Mouse (Mus musculus) liver, embryonic 14.5 days (tissue): ENCODE measurements at regions not wholly inside any gene's neighbourhood (a gene's known extent, or its start where the extent isn't known, plus 50 kb on each side); places are given as distances from the start of the nearest gene placed in this dataset.

ENCODE experiments used
- ATAC-seq: fragments of 200-750 bp; cut with Nextera tagmentation; 2 replicates; pipeline ENCODE4 v1.8.0; 2017; ENCODE audit warnings: moderate number of reproducible peaks, mild to moderate bottlenecking, moderate library complexity; ENCODE audit not compliant: insufficient read depth
- DNase-seq, 3 experiments: peaks; one replicate each; pipeline ENCODE4 v3.0.0-alpha.2; 2012 to 2013; ENCODE audit warnings: low read depth in 3 of 3, low spot score in 3 of 3
- H3K27ac ChIP-seq: fragments of 300-500 bp; sonication (generic); 2 replicates; pipeline ENCODE4 v1.5.1; 2014; ENCODE audit warnings: moderate library complexity, mild to moderate bottlenecking, control low read depth, inconsistent platforms
- H3K27me3 ChIP-seq: fragments of 300-500 bp; sonication (generic); 2 replicates; pipeline ENCODE4 v1.6.1; 2014; ENCODE audit warnings: mild to moderate bottlenecking, low read length, moderate library complexity; ENCODE audit not compliant: control insufficient read depth, insufficient read depth
- H3K36me3 ChIP-seq: fragments of 300-500 bp; sonication (generic); replicated peaks from 2 replicates; pipeline ENCODE4 v1.6.1; 2014; ENCODE audit warnings: low read depth; ENCODE audit not compliant: control insufficient read depth, insufficient read depth
- H3K4me1 ChIP-seq, 2 experiments: fragments of 200-500 bp in 1 of 2; fragments of 300-500 bp in 1 of 2; sonication (generic) in 1 of 2; replicated peaks; 2 replicates each; pipeline ENCODE4 v1.6.1; 2012 to 2014; ENCODE audit warnings: antibody characterized with exemption in 1 of 2, inconsistent platforms in 1 of 2, low read length in 1 of 2; ENCODE audit not compliant: control insufficient read depth in 2 of 2, insufficient read depth in 2 of 2
- H3K4me2 ChIP-seq: fragments of 300-500 bp; sonication (generic); 2 replicates; pipeline ENCODE4 v1.6.1; 2014; ENCODE audit warnings: low read depth, mild to moderate bottlenecking, control low read depth, moderate library complexity
- H3K4me3 ChIP-seq, 2 experiments: fragments of 200-500 bp in 1 of 2; fragments of 300-500 bp in 1 of 2; sonication (generic) in 1 of 2; 2 replicates each; pipeline ENCODE4 v1.5.1; 2012 to 2014; ENCODE audit warnings: low read depth in 2 of 2, low read length in 2 of 2, mild to moderate bottlenecking in 2 of 2, control low read depth in 1 of 2, inconsistent platforms in 1 of 2, moderate library complexity in 1 of 2; ENCODE audit not compliant: insufficient read depth in 1 of 2
- H3K9ac ChIP-seq: fragments of 300-500 bp; sonication (generic); replicated peaks from 2 replicates; pipeline ENCODE4 v1.6.1; 2014; ENCODE audit warnings: mild to moderate bottlenecking, control low read depth, moderate library complexity
- H3K9me3 ChIP-seq: fragments of 300-500 bp; sonication (generic); 2 replicates; pipeline ENCODE4 v1.6.1; 2016; ENCODE audit warnings: low read length, mixed read lengths; ENCODE audit not compliant: control insufficient read depth
- CTCF ChIP-seq: IDR thresholded peaks from 2 replicates; pipeline ENCODE4 v1.5.1; 2016; ENCODE audit warnings: antibody characterized with exemption, low read depth, control low read depth
- EP300 ChIP-seq: IDR thresholded peaks from 2 replicates; pipeline ENCODE4 v1.6.1; 2016; ENCODE audit warnings: antibody characterized with exemption, low read depth
- WGBS: fragments of 180-500 bp; shearing (Covaris S2); extraction: QIAGEN DNeasy Blood & Tissue Kit; methylation state at CpG from one replicate; pipeline ENCODE4 v1.1.7; 2014; ENCODE audit not compliant: insufficient replicate concordance; 5-methylcytosine and 5-hydroxymethylcytosine counted together

DNA sequence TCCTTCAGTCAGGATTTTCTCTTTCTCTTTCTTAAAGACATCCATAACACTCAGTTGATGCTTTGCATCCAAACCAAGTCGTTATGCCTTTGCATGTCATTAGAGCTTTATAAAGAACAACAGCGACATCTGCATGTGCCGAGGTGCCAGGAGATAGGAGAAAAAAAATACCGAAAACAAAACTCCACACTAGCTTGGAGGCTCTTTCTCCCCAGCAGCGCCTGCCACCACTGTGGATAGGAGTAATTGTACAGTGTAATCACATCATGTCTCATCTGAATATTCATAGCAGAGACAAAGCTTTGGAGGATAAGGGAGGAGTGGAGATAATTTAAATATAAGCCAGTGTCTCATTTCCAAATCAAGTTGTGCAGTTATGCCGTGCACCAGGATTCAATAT lies 246.0 kb upstream of the Pmfbp1 start:
- no peaks in the 10 kb centered on the region for H3K9me3 ChIP-seq
- no peak for TF ChIP-seq EP300
- TF ChIP-seq CTCF, result no peak
- H3K9ac ChIP-seq, result no peak overlapping the region
- no peak overlapping the region for H3K4me3 ChIP-seq
- no peaks in the 10 kb centered on the region for H3K4me1 ChIP-seq
- no peak overlapping the region for H3K4me2 ChIP-seq
- 71% methylated on average over 6 of the region's 6 CpGs for WGBS
- DNase-seq, result no peak
- H3K36me3 ChIP-seq, result no peaks in the 10 kb centered on the region
- H3K27ac ChIP-seq, result no peak overlapping the region
- H3K27me3 ChIP-seq, result no peaks in the 10 kb centered on the region
- ATAC-seq, result no peak

DNA sequence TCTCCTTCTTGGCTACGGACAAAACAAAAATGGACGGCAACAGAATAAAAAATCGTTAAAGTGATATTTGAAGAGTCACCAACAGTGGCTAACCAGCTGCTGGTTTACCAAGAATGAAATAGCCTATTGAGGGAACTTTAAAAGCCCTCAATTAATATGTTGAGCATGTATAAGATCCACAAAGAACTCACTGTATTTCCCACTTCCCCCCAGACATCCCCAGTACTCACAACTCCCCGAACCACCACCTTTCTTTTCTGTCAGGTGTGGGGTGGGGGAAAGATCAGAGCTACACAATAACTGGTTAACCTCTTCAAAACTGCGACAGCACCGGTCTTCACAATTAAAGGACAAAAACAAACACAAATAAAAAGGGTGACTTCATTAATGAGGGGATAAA lies 245.5 kb upstream of the Pmfbp1 start:
- Histone ChIP-seq H3K36me3 (no peaks in the 10 kb centered on the region), H3K27ac (no peak overlapping the region), H3K4me1 (no peaks in the 10 kb centered on the region), H3K27me3 (no peaks in the 10 kb centered on the region), H3K9me3 (no peaks in the 10 kb centered on the region), H3K4me2 (no peak overlapping the region), H3K9ac (no peak overlapping the region), H3K4me3 (no peak overlapping the region)
- TF ChIP-seq CTCF (no peak), EP300 (no peak)
- DNase-seq (no peak), ATAC-seq (no peak)
- WGBS, result 64% methylated on average over 6 of the region's 6 CpGs

DNA sequence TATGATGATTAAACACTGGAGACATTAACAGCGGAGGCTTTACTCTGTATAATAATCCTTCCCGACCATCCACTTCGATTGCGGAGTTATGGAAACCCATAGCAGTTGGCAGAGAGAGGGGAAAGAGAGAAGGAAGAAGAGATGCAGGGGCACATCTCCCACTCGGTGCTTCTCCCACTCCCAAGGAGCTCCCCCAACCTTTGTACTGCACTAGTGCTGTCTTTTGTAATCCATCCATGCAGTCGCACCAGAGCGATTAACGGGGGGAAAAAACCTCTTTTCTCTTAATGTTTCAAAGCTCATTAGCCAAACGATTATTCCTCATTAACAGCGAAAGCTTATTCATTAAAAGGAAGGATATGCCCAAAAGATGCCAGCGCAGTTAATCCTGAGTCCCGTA lies 244.6 kb upstream of the Pmfbp1 start:
- Histone ChIP-seq H3K9ac (no peak overlapping the region), H3K27ac (no peak overlapping the region), H3K9me3 (no peaks in the 10 kb centered on the region), H3K4me1 (no peaks in the 10 kb centered on the region), H3K36me3 (no peaks in the 10 kb centered on the region), H3K4me2 (no peak overlapping the region), H3K27me3 (no peaks in the 10 kb centered on the region), H3K4me3 (no peak overlapping the region)
- DNase-seq (no peak), ATAC-seq (no peak)
- WGBS, result 76% methylated on average over 12 of the region's 12 CpGs
- TF ChIP-seq CTCF, result no peak
- TF ChIP-seq EP300, result no peak

DNA sequence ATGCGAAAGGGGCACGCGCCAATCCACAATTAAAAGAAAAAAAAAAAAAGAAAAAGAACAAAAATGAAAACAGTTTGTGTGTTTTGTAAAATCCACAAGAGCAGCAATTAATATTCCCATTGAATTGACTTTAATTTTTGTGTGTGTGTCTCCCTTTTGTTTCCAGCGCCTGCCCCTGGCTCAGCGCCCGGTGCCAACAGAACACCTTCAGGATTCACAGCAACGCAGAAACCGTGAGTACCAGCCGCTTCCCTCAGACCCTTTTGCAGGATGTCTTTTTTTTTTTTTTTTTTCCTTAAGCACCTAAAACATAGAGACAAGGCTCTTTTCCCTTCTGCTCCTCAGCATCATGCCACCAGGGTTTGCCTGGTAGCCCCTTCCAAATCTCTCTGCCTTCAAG lies 244.1 kb upstream of the Pmfbp1 start:
- H3K9me3 ChIP-seq, result no peaks in the 10 kb centered on the region
- no peaks in the 10 kb centered on the region for H3K4me1 ChIP-seq
- no peaks in the 10 kb centered on the region for H3K36me3 ChIP-seq
- WGBS, result 79% methylated on average over 9 of the region's 9 CpGs
- TF ChIP-seq CTCF, result no peak
- no peak for TF ChIP-seq EP300
- H3K4me2 ChIP-seq, result no peak overlapping the region
- ATAC-seq (no peak), DNase-seq (no peak)
- no peak overlapping the region for H3K4me3 ChIP-seq
- H3K27ac ChIP-seq, result no peak overlapping the region
- H3K27me3 ChIP-seq, result no peaks in the 10 kb centered on the region
- no peak overlapping the region for H3K9ac ChIP-seq

DNA sequence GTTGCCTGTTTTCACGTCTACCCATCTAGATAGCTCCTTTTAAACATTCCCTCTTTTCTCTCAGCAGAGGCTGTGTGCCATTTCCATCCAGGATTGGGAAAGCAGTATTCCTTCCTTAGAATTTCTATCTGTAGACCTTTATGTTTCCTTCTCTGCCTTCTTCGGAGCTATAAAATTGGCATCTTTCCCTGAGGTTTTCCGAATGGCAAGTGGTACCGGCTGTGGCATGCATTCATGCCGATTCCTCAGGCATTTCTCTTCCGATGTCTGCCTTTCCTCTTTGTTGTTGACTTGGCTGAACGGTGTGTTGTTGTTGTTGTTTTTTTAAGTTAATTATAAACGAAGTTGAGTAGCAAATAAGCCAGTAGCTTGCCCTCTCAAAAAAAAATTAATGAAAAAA lies 243.3 kb upstream of the Pmfbp1 start:
- no peak overlapping the region for H3K4me2 ChIP-seq
- H3K9ac ChIP-seq, result no peak overlapping the region
- H3K27ac ChIP-seq, result no peak overlapping the region
- WGBS, result 71% methylated on average over 8 of the region's 8 CpGs
- H3K27me3 ChIP-seq, result no peaks in the 10 kb centered on the region
- ATAC-seq, result no peak
- H3K9me3 ChIP-seq, result no peaks in the 10 kb centered on the region
- no peak for TF ChIP-seq CTCF
- no peaks in the 10 kb centered on the region for H3K36me3 ChIP-seq
- H3K4me3 ChIP-seq, result no peak overlapping the region
- DNase-seq, result no peak
- H3K4me1 ChIP-seq, result no peaks in the 10 kb centered on the region

DNA sequence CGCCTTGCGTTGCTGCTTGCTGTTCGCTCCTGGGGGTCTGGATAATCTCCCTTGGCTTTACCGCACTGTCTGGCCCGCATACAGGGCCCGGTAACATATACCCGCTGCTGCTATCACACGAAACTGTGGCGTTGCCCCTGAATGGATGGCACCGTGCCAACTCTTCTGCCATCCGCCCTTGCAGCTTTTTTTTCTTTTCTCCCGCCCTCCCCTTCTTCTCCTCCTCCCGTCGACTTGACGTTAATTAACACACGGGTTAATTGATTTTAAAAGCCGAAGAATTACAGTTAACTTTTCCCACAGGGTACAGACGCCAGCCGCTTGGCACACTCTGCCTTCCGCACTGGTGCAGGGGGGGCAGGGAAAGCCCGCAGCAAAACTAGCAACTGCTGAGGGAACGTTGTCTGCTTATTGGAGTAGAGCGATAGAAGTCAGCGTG lies 242.4 kb upstream of the Pmfbp1 start:
- H3K4me3 ChIP-seq, result no peak overlapping the region
- WGBS, result 73% methylated on average over 24 of the region's 24 CpGs
- no peak overlapping the region for H3K9ac ChIP-seq
- no peaks in the 10 kb centered on the region for H3K4me1 ChIP-seq
- DNase-seq (no peak), ATAC-seq (no peak)
- no peaks in the 10 kb centered on the region for H3K36me3 ChIP-seq
- no peaks in the 10 kb centered on the region for H3K27me3 ChIP-seq
- no peak overlapping the region for H3K27ac ChIP-seq
- H3K4me2 ChIP-seq, result no peak overlapping the region
- no peaks in the 10 kb centered on the region for H3K9me3 ChIP-seq
- TF ChIP-seq EP300 (no peak), CTCF (no peak)
